13 mouse cellular contexts compared by ENCODE assay signal in genomic region chr4:123680962-123681361, GRCm38 (mm10). TPM values are rescaled to one million over a fixed set of nuclear protein-coding genes. Genes with fewer than 3 reads are reported as not detected.
A peak's percentile ranks its signal among the peaks of the same experiment; 100 is the strongest.
DNase-seq lines count a peak whose midpoint lies in the region; ATAC-seq and TF ChIP-seq lines count a peak whose summit lies in the region.
"Had no signal": no experiment of that assay in that cellular context is flagged by ENCODE, and none has a peak within 500 bp of the region (broad histone marks: within the 10 kb centered on the region; RNA-seq: fewer than 3 reads in every experiment).

No protein-coding gene starts in this region.

- H3K4me3 ChIP-seq in embryonic facial prominence, embryonic 14.5 days (ENCODE audit: low read depth, low read length), result no peak overlapping the region
- H3K4me3 ChIP-seq in embryonic facial prominence, embryonic 10.5 days, result no peak overlapping the region
- no peak overlapping the region for H3K4me3 ChIP-seq in hindbrain, embryonic 13.5 days
- H3K4me3 ChIP-seq in hindbrain, postnatal 0 days (ENCODE audit: low read length), result no peak overlapping the region
- H3K4me3 ChIP-seq in stomach, postnatal 0 days (ENCODE audit: low read depth, low read length), result no peak overlapping the region
- H3K4me3 ChIP-seq: hindbrain, embryonic 15.5 days had no signal

- H3K36me3 ChIP-seq in embryonic facial prominence, embryonic 14.5 days (ENCODE audit: control insufficient read depth, insufficient read depth, low read length), result 0 out of 2 replicates have a peak, but pooled peaks cover 10% of the 10 kb centered on the region
- H3K36me3 ChIP-seq in embryonic facial prominence, embryonic 10.5 days (replicated peaks), result peaks cover 8% of the 10 kb centered on the region; the same call in 1 of the 2 replicates
- peaks cover 58% of the 10 kb centered on the region for H3K36me3 ChIP-seq in hindbrain, embryonic 13.5 days
- H3K36me3 ChIP-seq in hindbrain, postnatal 0 days (ENCODE audit: insufficient read depth, low read length), result no peaks in the 10 kb centered on the region; the same call in 1 of the 2 replicates
- no peaks in the 10 kb centered on the region for H3K36me3 ChIP-seq in stomach, postnatal 0 days (ENCODE audit: control insufficient read depth, insufficient read depth, low read length)

- H3K4me2 ChIP-seq in embryonic facial prominence, embryonic 14.5 days (ENCODE audit: low read depth, low read length), result peak overlapping the region; percentile 24; the same call in 1 of the 2 replicates
- H3K4me2 ChIP-seq in hindbrain, embryonic 13.5 days, result no peak overlapping the region
- no peak overlapping the region for H3K4me2 ChIP-seq in hindbrain, postnatal 0 days (ENCODE audit: low read depth, low read length)
- no peak overlapping the region for H3K4me2 ChIP-seq in stomach, postnatal 0 days (replicated peaks; ENCODE audit: low read depth)
- H3K4me2 ChIP-seq: hindbrain, embryonic 15.5 days had no signal

- no peak for DNase-seq in embryonic facial prominence, embryonic 14.5 days (ENCODE audit: low spot score)
- DNase-seq in embryonic facial prominence, embryonic 10.5 days (ENCODE audit: low spot score), result no peak
- no peak for DNase-seq in hindbrain, postnatal 0 days (ENCODE audit: low spot score)
- DNase-seq in right cerebral cortex, adult 18-20 months, result peak; percentile 85
- DNase-seq in right cerebral cortex, postnatal 14 days, result no peak
- DNase-seq in stomach, postnatal 0 days (ENCODE audit: low spot score), result no peak
- DNase-seq: B cell, adult 2 months; kidney, postnatal 36 days; lung, adult 2 months; thymus, postnatal 14 days had no signal

- TF ChIP-seq EP300 in stomach, postnatal 0 days (optimal IDR thresholded peaks at IDR 0.05), result no peak

- peaks cover 6% of the 10 kb centered on the region; the same call in 1 of the 2 replicates for H3K27me3 ChIP-seq in embryonic facial prominence, embryonic 14.5 days (replicated peaks; ENCODE audit: control insufficient read depth, insufficient read depth, low read length)
- peaks cover 24% of the 10 kb centered on the region for H3K27me3 ChIP-seq in embryonic facial prominence, embryonic 10.5 days (replicated peaks; ENCODE audit: low read depth, poor library complexity, severe bottlenecking)
- H3K27me3 ChIP-seq in hindbrain, embryonic 13.5 days, result no peaks in the 10 kb centered on the region
- no peaks in the 10 kb centered on the region for H3K27me3 ChIP-seq in hindbrain, postnatal 0 days (ENCODE audit: insufficient read depth, low read length)
- H3K27me3 ChIP-seq in stomach, postnatal 0 days (ENCODE audit: control insufficient read depth, insufficient read depth, low read length), result no peaks in the 10 kb centered on the region
- H3K27me3 ChIP-seq: hindbrain, embryonic 15.5 days had no signal

- peaks cover 26% of the 10 kb centered on the region for H3K4me1 ChIP-seq in embryonic facial prominence, embryonic 14.5 days (ENCODE audit: control insufficient read depth, insufficient read depth, low read length)
- peaks cover 40% of the 10 kb centered on the region for H3K4me1 ChIP-seq in embryonic facial prominence, embryonic 10.5 days
- peaks cover 54% of the 10 kb centered on the region for H3K4me1 ChIP-seq in hindbrain, embryonic 13.5 days (replicated peaks)
- H3K4me1 ChIP-seq in hindbrain, postnatal 0 days (ENCODE audit: insufficient read depth, low read length), result 0 out of 2 replicates have a peak, but pooled peaks cover 5% of the 10 kb centered on the region
- no peaks in the 10 kb centered on the region for H3K4me1 ChIP-seq in stomach, postnatal 0 days (replicated peaks; ENCODE audit: control insufficient read depth, insufficient read depth)

- H3K9me3 ChIP-seq in embryonic facial prominence, embryonic 14.5 days (ENCODE audit: control insufficient read depth, low read length), result no peaks in the 10 kb centered on the region
- H3K9me3 ChIP-seq in embryonic facial prominence, embryonic 10.5 days, result no peaks in the 10 kb centered on the region
- no peaks in the 10 kb centered on the region for H3K9me3 ChIP-seq in hindbrain, embryonic 13.5 days
- H3K9me3 ChIP-seq in hindbrain, postnatal 0 days (ENCODE audit: low read length), result no peaks in the 10 kb centered on the region
- H3K9me3 ChIP-seq in stomach, postnatal 0 days (ENCODE audit: control insufficient read depth, low read length), result no peaks in the 10 kb centered on the region
- H3K9me3 ChIP-seq: hindbrain, embryonic 15.5 days had no signal

- no peak for TF ChIP-seq CTCF in hindbrain, postnatal 0 days (IDR thresholded peaks at IDR 0.05; ENCODE audit: low read depth)
- TF ChIP-seq CTCF in stomach, postnatal 0 days (IDR thresholded peaks at IDR 0.05; ENCODE audit: low read depth), result no peak

- 19% methylated on average over 7 of the region's 7 CpGs for WGBS in embryonic facial prominence, embryonic 14.5 days
- 60% methylated on average over 7 of the region's 7 CpGs for WGBS in embryonic facial prominence, embryonic 10.5 days
- WGBS in hindbrain, embryonic 13.5 days, result 60% methylated on average over 7 of the region's 7 CpGs
- 51% methylated on average over 7 of the region's 7 CpGs for WGBS in hindbrain, postnatal 0 days
- 32% methylated on average over 7 of the region's 7 CpGs for WGBS in stomach, postnatal 0 days

- H3K9ac ChIP-seq in embryonic facial prominence, embryonic 14.5 days (ENCODE audit: low read depth, low read length), result 0 out of 2 replicates have a peak overlapping the region, but pooled peaks have one; percentile 1
- peak overlapping the region; percentile 14; the same call in 1 of the 2 replicates for H3K9ac ChIP-seq in hindbrain, embryonic 13.5 days
- no peak overlapping the region for H3K9ac ChIP-seq in hindbrain, postnatal 0 days (replicated peaks; ENCODE audit: low read length)
- H3K9ac ChIP-seq in stomach, postnatal 0 days (ENCODE audit: low read length), result 0 out of 2 replicates have a peak overlapping the region, but pooled peaks have one; percentile 27
- H3K9ac ChIP-seq: hindbrain, embryonic 15.5 days had no signal

- no peak for ATAC-seq in embryonic facial prominence, embryonic 14.5 days (ENCODE audit: low read depth)
- no peak for ATAC-seq in hindbrain, embryonic 13.5 days (ENCODE audit: low FRiP score)
- no peak for ATAC-seq in hindbrain, postnatal 0 days
- ATAC-seq in stomach, postnatal 0 days (ENCODE audit: low FRiP score, low TSS enrichment), result no peak
- no peak for ATAC-seq in CD4-positive, CD25-positive, alpha-beta regulatory T cell, adult 4 months

- peak overlapping the region; percentile 39 for H3K27ac ChIP-seq in embryonic facial prominence, embryonic 14.5 days (replicated peaks; ENCODE audit: low read depth, low read length)
- H3K27ac ChIP-seq in embryonic facial prominence, embryonic 10.5 days (replicated peaks), result no peak overlapping the region
- no peak overlapping the region for H3K27ac ChIP-seq in hindbrain, embryonic 13.5 days
- H3K27ac ChIP-seq in hindbrain, postnatal 0 days, result no peak overlapping the region
- 0 out of 2 replicates have a peak overlapping the region, but pooled peaks have one; percentile 24 for H3K27ac ChIP-seq in stomach, postnatal 0 days (replicated peaks)
- H3K27ac ChIP-seq: hindbrain, embryonic 15.5 days had no signal

RNA-seq across cellular contexts. Expression of gene Macf1, which starts 3.2 kb away (rescaled TPM):
- polyA plus RNA-seq in embryonic facial prominence, embryonic 14.5 days (2014; fragmentation: Nextera tagmentation; extraction: Ambion mirVana), result 70.5 and 80.5 TPM in 2 replicates
- polyA plus RNA-seq in embryonic facial prominence, embryonic 10.5 days (2016; fragmentation: Nextera tagmentation; extraction: Ambion mirVana), result 46.0 and 47.4 TPM in 2 replicates
- polyA plus RNA-seq in hindbrain, embryonic 13.5 days (2015; fragmentation: Nextera tagmentation; extraction: Ambion mirVana), result 67.3 and 69.5 TPM in 2 replicates
- 243 and 269 TPM in 2 replicates for total RNA-seq in hindbrain, postnatal 0 days (2014; rRNA removed)
- 57.3 and 57.8 TPM in 2 replicates for polyA plus RNA-seq in hindbrain, postnatal 0 days (2015; fragmentation: Nextera tagmentation; extraction: Ambion mirVana)
- 26.6 and 28.9 TPM in 2 replicates for polyA plus RNA-seq in stomach, postnatal 0 days (2015; fragmentation: Nextera tagmentation; extraction: Ambion mirVana)
- 100 to 1,000 TPM; 161 to 185 TPM for polyA plus RNA-seq in CD4-positive, CD25-positive, alpha-beta regulatory T cell, adult 4 months (2017; shearing (Covaris generic))

RNA-seq across cellular contexts. Expression of gene Ndufs5, which starts 37.0 kb away (rescaled TPM):
- polyA plus RNA-seq in embryonic facial prominence, embryonic 14.5 days (2014; fragmentation: Nextera tagmentation; extraction: Ambion mirVana), result 367 and 408 TPM in 2 replicates
- polyA plus RNA-seq in embryonic facial prominence, embryonic 10.5 days (2016; fragmentation: Nextera tagmentation; extraction: Ambion mirVana), result 332 and 340 TPM in 2 replicates
- 438 and 450 TPM in 2 replicates for polyA plus RNA-seq in hindbrain, embryonic 13.5 days (2015; fragmentation: Nextera tagmentation; extraction: Ambion mirVana)
- total RNA-seq in hindbrain, postnatal 0 days (2014; rRNA removed), result 107 and 129 TPM in 2 replicates
- polyA plus RNA-seq in hindbrain, postnatal 0 days (2015; fragmentation: Nextera tagmentation; extraction: Ambion mirVana), result 651 and 656 TPM in 2 replicates
- polyA plus RNA-seq in stomach, postnatal 0 days (2015; fragmentation: Nextera tagmentation; extraction: Ambion mirVana), result 326 and 344 TPM in 2 replicates
- 100 to 1,000 TPM; 104 to 124 TPM for polyA plus RNA-seq in CD4-positive, CD25-positive, alpha-beta regulatory T cell, adult 4 months (2017; shearing (Covaris generic))

Comparison
In these comparisons a context has a peak if more than half of its experiments do, and no peak if none do; other contexts are left out.
1. H3K27ac ChIP-seq: peak in embryonic facial prominence, embryonic 14.5 days (single experiment) and stomach, postnatal 0 days (single experiment); none in embryonic facial prominence, embryonic 10.5 days (single experiment), hindbrain, embryonic 13.5 days (single experiment) and hindbrain, postnatal 0 days (single experiment).